Mouse (Mus musculus): ENCODE results near the gene Slc1a7. TPM values are rescaled to one million over a fixed set of nuclear protein-coding genes. Genes with fewer than 3 reads are reported as not detected.
A peak's percentile ranks its signal among the peaks of the same experiment; 100 is the strongest.

The Slc1a7 gene
- polyA plus RNA-seq, 1 experiment from 2014 or later, result not detected

GRCm38 (mm10) chr4:108014466-108014865, 46.3 kb downstream of the Slc1a7 start:
- no peak overlapping the region for H3K4me3 ChIP-seq
- H3K4me2 ChIP-seq, result no peak overlapping the region
- H3K36me3 ChIP-seq, result no peaks in the 10 kb centered on the region
- H3K9me3 ChIP-seq (replicated peaks), result no peaks in the 10 kb centered on the region
- WGBS, result 76% methylated on average over 2 of the region's 2 CpGs
- H3K27me3 ChIP-seq (replicated peaks), result peaks cover 8% of the 10 kb centered on the region; the same call in 1 of the 2 replicates
- H3K27ac ChIP-seq (ENCODE audit: poor library complexity, severe bottlenecking), result no peak overlapping the region
- no peak for ATAC-seq (ENCODE audit: insufficient number of reproducible peaks, low FRiP score)
- H3K9ac ChIP-seq, result no peak overlapping the region
- peaks cover 27% of the 10 kb centered on the region for H3K4me1 ChIP-seq (replicated peaks)

DNA sequence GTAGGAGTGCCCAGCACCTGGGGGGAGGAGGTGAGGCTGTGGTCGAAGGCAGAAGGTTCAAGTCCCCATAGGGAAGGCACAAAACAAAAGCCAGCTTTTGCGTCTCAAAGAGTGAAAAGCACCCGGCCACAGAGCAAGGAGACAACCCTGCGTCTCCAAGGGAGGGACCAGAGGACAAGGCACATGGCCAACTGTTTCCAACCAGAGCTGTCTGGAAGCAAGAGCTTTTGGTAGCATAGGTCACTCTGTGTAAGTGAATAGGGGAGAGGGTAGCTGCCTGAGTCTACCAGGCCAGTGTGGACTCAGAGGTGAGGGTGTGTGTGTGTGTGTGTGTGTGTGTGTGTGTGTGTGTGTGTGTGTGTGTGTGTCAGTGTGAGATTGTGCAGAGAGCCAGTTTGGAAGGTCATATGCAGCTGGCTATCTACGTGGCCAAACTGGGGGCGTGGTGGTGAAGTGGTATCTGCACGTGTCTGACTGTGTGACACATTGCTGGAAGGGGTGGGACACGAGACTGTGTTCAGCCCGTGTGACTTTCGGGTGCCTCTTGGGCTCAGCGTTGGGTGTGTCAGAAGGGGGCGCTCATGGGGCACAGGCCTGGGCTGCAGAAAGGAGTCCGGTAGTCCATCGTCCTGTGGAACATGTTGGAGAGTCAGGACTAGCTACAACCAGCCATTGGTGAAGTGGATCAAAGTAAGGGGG, 47.1 kb downstream of the Slc1a7 start:
- Histone ChIP-seq H3K36me3 (no peaks in the 10 kb centered on the region), H3K9me3 (replicated peaks) (0 out of 2 replicates have a peak, but pooled peaks cover under 1% of the 10 kb centered on the region), H3K9ac (0 out of 2 replicates have a peak overlapping the region, but pooled peaks have one; percentile 10), H3K27me3 (replicated peaks) (peaks cover 6% of the 10 kb centered on the region; the same call in 1 of the 2 replicates), H3K27ac (ENCODE audit: poor library complexity, severe bottlenecking) (no peak overlapping the region), H3K4me1 (replicated peaks) (peaks cover 29% of the 10 kb centered on the region), H3K4me3 (no peak overlapping the region), H3K4me2 (no peak overlapping the region)
- ATAC-seq (ENCODE audit: insufficient number of reproducible peaks, low FRiP score), result peak; percentile 60
- 54% methylated on average over 14 of the region's 14 CpGs for WGBS

- H3K27ac ChIP-seq (ENCODE audit: poor library complexity, severe bottlenecking), result no peak overlapping the region
- no peak overlapping the region for H3K9ac ChIP-seq
- no peak overlapping the region for H3K4me2 ChIP-seq
- peaks cover 29% of the 10 kb centered on the region for H3K4me1 ChIP-seq (replicated peaks)
- H3K27me3 ChIP-seq (replicated peaks), result peaks cover 2% of the 10 kb centered on the region; the same call in 1 of the 2 replicates
- H3K9me3 ChIP-seq (replicated peaks), result peaks cover 8% of the 10 kb centered on the region; the same call in 1 of the 2 replicates
- no peaks in the 10 kb centered on the region for H3K36me3 ChIP-seq
- no peak for ATAC-seq (ENCODE audit: insufficient number of reproducible peaks, low FRiP score)
- WGBS, result 90% methylated on average over 3 of the region's 3 CpGs
- H3K4me3 ChIP-seq, result no peak overlapping the region
Observed at GRCm38 (mm10) chr4:108016321-108016720, 48.2 kb downstream of the Slc1a7 start.

DNA sequence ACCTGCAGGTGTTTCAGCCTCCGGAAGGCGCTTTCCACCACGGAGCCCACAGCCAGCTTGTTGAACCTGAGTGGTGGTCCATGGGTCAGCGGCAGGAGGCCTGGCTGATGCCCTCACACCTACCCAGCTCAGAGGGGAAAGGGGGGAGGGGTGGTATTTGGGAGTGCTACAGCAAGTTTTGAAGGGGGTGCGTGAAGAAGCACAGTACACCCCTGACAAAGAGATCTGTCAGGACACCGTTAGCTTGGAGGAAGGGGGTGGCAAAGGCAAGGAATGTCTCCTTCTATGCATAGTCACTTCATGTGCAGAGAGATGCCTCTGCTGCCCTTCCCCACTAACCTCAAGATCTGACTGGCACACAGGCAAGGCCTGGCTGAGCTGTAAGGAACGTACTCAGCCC, 49.7 kb downstream of the Slc1a7 start:
- no peak for ATAC-seq (ENCODE audit: insufficient number of reproducible peaks, low FRiP score)
- Histone ChIP-seq H3K27me3 (replicated peaks) (no peaks in the 10 kb centered on the region; the same call in 1 of the 2 replicates), H3K4me1 (replicated peaks) (peaks cover 29% of the 10 kb centered on the region), H3K4me3 (no peak overlapping the region), H3K36me3 (no peaks in the 10 kb centered on the region), H3K9me3 (replicated peaks) (peaks cover 8% of the 10 kb centered on the region; the same call in 1 of the 2 replicates), H3K4me2 (no peak overlapping the region), H3K9ac (no peak overlapping the region), H3K27ac (ENCODE audit: poor library complexity, severe bottlenecking) (no peak overlapping the region)
- WGBS, result 78% methylated on average over 7 of the region's 7 CpGs

- ATAC-seq (ENCODE audit: insufficient number of reproducible peaks, low FRiP score), result no peak
Observed at GRCm38 (mm10) chr4:108018241-108018923, 50.2 kb downstream of the Slc1a7 start.

GRCm38 (mm10) chr4:108018961-108019921, 51.1 kb downstream of the Slc1a7 start:
- Histone ChIP-seq H3K9ac (no peak overlapping the region), H3K27me3 (replicated peaks) (no peaks in the 10 kb centered on the region; the same call in 1 of the 2 replicates), H3K4me1 (replicated peaks) (peaks cover 32% of the 10 kb centered on the region), H3K9me3 (replicated peaks) (peaks cover 8% of the 10 kb centered on the region; the same call in 1 of the 2 replicates), H3K27ac (ENCODE audit: poor library complexity, severe bottlenecking) (no peak overlapping the region), H3K4me3 (no peak overlapping the region), H3K4me2 (no peak overlapping the region), H3K36me3 (no peaks in the 10 kb centered on the region)
- 43% methylated on average over 14 of the region's 14 CpGs for WGBS
- ATAC-seq (ENCODE audit: insufficient number of reproducible peaks, low FRiP score), result no peak

More at GRCm38 (mm10) chr4:108018241-108018923, 50.2 kb downstream of the Slc1a7 start:
- H3K4me3 ChIP-seq, result no peak overlapping the region
- no peak overlapping the region for H3K9ac ChIP-seq
- H3K9me3 ChIP-seq (replicated peaks), result peaks cover 8% of the 10 kb centered on the region; the same call in 1 of the 2 replicates
- no peak overlapping the region for H3K4me2 ChIP-seq
- H3K4me1 ChIP-seq (replicated peaks), result peaks cover 29% of the 10 kb centered on the region
- H3K27me3 ChIP-seq (replicated peaks), result no peaks in the 10 kb centered on the region; the same call in 1 of the 2 replicates
- WGBS, result 45% methylated on average over 10 of the region's 10 CpGs
- H3K27ac ChIP-seq (ENCODE audit: poor library complexity, severe bottlenecking), result no peak overlapping the region
- no peaks in the 10 kb centered on the region for H3K36me3 ChIP-seq

DNA sequence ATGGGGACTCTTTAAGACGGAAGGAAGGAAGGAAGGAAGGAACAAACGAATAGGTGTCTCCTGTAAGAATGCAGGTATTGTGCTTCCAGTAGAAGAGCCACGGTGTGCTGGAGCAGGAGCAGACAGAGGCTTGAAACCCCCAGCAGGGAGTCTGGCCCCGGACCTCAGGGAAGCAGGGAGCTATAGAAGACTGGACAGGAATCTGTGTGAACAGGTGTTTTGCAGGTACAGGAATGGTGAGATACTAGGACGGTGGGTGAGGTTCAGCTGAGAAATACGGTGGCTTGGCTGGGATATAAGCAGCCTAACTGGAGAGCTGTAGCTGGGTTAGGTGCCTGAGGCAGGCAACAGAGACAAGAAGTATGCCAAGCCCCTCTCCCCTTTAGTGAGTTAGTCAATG, 52.0 kb downstream of the Slc1a7 start:
- Histone ChIP-seq H3K27me3 (replicated peaks) (no peaks in the 10 kb centered on the region; the same call in 1 of the 2 replicates), H3K4me2 (no peak overlapping the region), H3K9me3 (replicated peaks) (peaks cover 8% of the 10 kb centered on the region; the same call in 1 of the 2 replicates), H3K4me1 (replicated peaks) (peaks cover 35% of the 10 kb centered on the region), H3K4me3 (no peak overlapping the region), H3K9ac (no peak overlapping the region), H3K27ac (ENCODE audit: poor library complexity, severe bottlenecking) (no peak overlapping the region), H3K36me3 (no peaks in the 10 kb centered on the region)
- ATAC-seq (ENCODE audit: insufficient number of reproducible peaks, low FRiP score), result no peak
- 80% methylated on average over 6 of the region's 6 CpGs for WGBS

- H3K36me3 ChIP-seq, result no peaks in the 10 kb centered on the region
- H3K27me3 ChIP-seq (replicated peaks), result peaks cover 13% of the 10 kb centered on the region
- H3K27ac ChIP-seq (ENCODE audit: poor library complexity, severe bottlenecking), result no peak overlapping the region
- H3K4me2 ChIP-seq, result no peak overlapping the region
- H3K4me3 ChIP-seq, result no peak overlapping the region
- H3K4me1 ChIP-seq (replicated peaks), result peaks cover 31% of the 10 kb centered on the region
- 81% methylated on average over 4 of the region's 4 CpGs for WGBS
- H3K9me3 ChIP-seq (replicated peaks), result peaks cover 8% of the 10 kb centered on the region; the same call in 1 of the 2 replicates
- H3K9ac ChIP-seq, result no peak overlapping the region
- no peak for ATAC-seq (ENCODE audit: insufficient number of reproducible peaks, low FRiP score)
Observed at GRCm38 (mm10) chr4:108023186-108023585, 55.1 kb downstream of the Slc1a7 start.

DNA sequence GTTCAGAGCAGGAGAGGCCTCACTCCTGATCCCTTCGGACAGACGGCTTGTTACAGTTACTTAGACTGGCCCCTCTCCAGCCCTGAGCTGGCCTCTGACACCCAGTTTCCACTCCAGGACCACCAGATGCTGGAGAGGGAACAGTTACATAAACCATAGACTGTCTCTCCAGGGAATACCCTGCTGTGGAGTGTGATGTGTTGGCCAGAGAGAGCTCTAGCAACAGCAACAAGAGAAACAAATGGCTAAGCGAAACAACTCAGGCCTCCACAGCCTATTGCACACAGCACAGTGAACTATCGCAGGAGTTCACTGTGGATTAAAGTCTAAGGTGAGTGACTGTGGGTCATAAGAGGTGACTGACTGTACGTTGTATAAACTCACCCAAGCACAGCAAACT, 56.5 kb downstream of the Slc1a7 start:
- H3K4me2 ChIP-seq, result peak overlapping the region; percentile 24; the same call in 1 of the 2 replicates
- H3K36me3 ChIP-seq, result no peaks in the 10 kb centered on the region
- H3K27ac ChIP-seq (ENCODE audit: poor library complexity, severe bottlenecking), result no peak overlapping the region
- WGBS, result 60% methylated on average over 5 of the region's 5 CpGs
- H3K4me1 ChIP-seq (replicated peaks), result peaks cover 17% of the 10 kb centered on the region
- H3K9ac ChIP-seq, result no peak overlapping the region
- peaks cover 27% of the 10 kb centered on the region for H3K27me3 ChIP-seq (replicated peaks)
- H3K9me3 ChIP-seq (replicated peaks), result peaks cover 8% of the 10 kb centered on the region; the same call in 1 of the 2 replicates
- H3K4me3 ChIP-seq, result no peak overlapping the region
- ATAC-seq (ENCODE audit: insufficient number of reproducible peaks, low FRiP score), result no peak

GRCm38 (mm10) chr4:108025269-108025668, 57.1 kb downstream of the Slc1a7 start:
- H3K4me3 ChIP-seq, result peak overlapping the region; percentile 12
- ATAC-seq (ENCODE audit: insufficient number of reproducible peaks, low FRiP score), result peak; percentile 60; the same call in 1 of the 2 replicates
- no peak overlapping the region for H3K27ac ChIP-seq (ENCODE audit: poor library complexity, severe bottlenecking)

More at GRCm38 (mm10) chr4:108025269-108025668, 57.1 kb downstream of the Slc1a7 start:
- WGBS, result 3% methylated on average over 10 of the region's 10 CpGs
- Histone ChIP-seq H3K9me3 (replicated peaks) (peaks cover 6% of the 10 kb centered on the region; the same call in 1 of the 2 replicates), H3K27me3 (replicated peaks) (peaks cover 33% of the 10 kb centered on the region), H3K36me3 (no peaks in the 10 kb centered on the region), H3K4me2 (peak overlapping the region; percentile 56), H3K9ac (0 out of 2 replicates have a peak overlapping the region, but pooled peaks have one; percentile 9), H3K4me1 (replicated peaks) (peaks cover 17% of the 10 kb centered on the region)

Measured in heart, embryonic 12.5 days (tissue).